Mouse (Mus musculus): ENCODE data around the gene Tmem204. TPM values are rescaled to one million over a fixed set of nuclear protein-coding genes. Genes with fewer than 3 reads are reported as not detected.
A peak's percentile ranks its signal among the peaks of the same experiment; 100 is the strongest.

The Tmem204 gene
- polyA plus RNA-seq, 1 experiment = 17.7 TPM

- no peak for TF ChIP-seq POLR2A (IDR thresholded peaks at IDR 0.05; ENCODE audit: low read depth, low read length)
- TF ChIP-seq CTCF (IDR thresholded peaks at IDR 0.05; ENCODE audit: extremely low read depth, insufficient read length, insufficient replicate concordance, low read depth, low read length) = no peak
- WGBS = 86% methylated on average over 6 of the region's 6 CpGs
- Histone ChIP-seq H3K36me3 (ENCODE audit: control insufficient read depth, insufficient read depth, low read length) (peaks cover 10% of the 10 kb centered on the region; the same call in 1 of the 2 replicates), H3K27me3 (ENCODE audit: control insufficient read depth, insufficient read depth, low read length) (no peaks in the 10 kb centered on the region), H3K4me1 (ENCODE audit: control insufficient read depth, insufficient read depth, insufficient read length, low read length) (peaks cover 4% of the 10 kb centered on the region; the same call in 1 of the 2 replicates), H3K4me3 (ENCODE audit: low read depth, low read length) (no peak overlapping the region), H3K27ac (ENCODE audit: insufficient read depth, low read depth, low read length) (no peak overlapping the region)
These were observed 27.2 kb upstream of the Tmem204 start for GRCm38 (mm10) chr17:25110590-25110989.

GRCm38 (mm10) chr17:25109578-25109977 lies 26.2 kb upstream of the Tmem204 start:
- Histone ChIP-seq H3K27ac (ENCODE audit: insufficient read depth, low read depth, low read length) (no peak overlapping the region), H3K4me3 (ENCODE audit: low read depth, low read length) (no peak overlapping the region), H3K36me3 (ENCODE audit: control insufficient read depth, insufficient read depth, low read length) (peaks cover 17% of the 10 kb centered on the region; the same call in 1 of the 2 replicates), H3K4me1 (ENCODE audit: control insufficient read depth, insufficient read depth, insufficient read length, low read length) (no peaks in the 10 kb centered on the region), H3K27me3 (ENCODE audit: control insufficient read depth, insufficient read depth, low read length) (no peaks in the 10 kb centered on the region)
- TF ChIP-seq CTCF (IDR thresholded peaks at IDR 0.05; ENCODE audit: extremely low read depth, insufficient read length, insufficient replicate concordance, low read depth, low read length) = peak; percentile 58; the same call in 1 of the 2 replicates
- no peak for TF ChIP-seq POLR2A (IDR thresholded peaks at IDR 0.05; ENCODE audit: low read depth, low read length)
- 74% methylated on average over 2 of the region's 2 CpGs for WGBS

GRCm38 (mm10) chr17:25107786-25108185 lies 24.4 kb upstream of the Tmem204 start:
- no peak for TF ChIP-seq CTCF (IDR thresholded peaks at IDR 0.05; ENCODE audit: extremely low read depth, insufficient read length, insufficient replicate concordance, low read depth, low read length)
- peaks cover 26% of the 10 kb centered on the region for H3K36me3 ChIP-seq (ENCODE audit: control insufficient read depth, insufficient read depth, low read length)
- WGBS = 96% methylated on average over 16 of the region's 16 CpGs

GRCm38 (mm10) chr17:25101338-25101737 lies 17.9 kb upstream of the Tmem204 start:
- Histone ChIP-seq H3K27ac (ENCODE audit: insufficient read depth, low read depth, low read length) (no peak overlapping the region), H3K36me3 (ENCODE audit: control insufficient read depth, insufficient read depth, low read length) (peaks cover 43% of the 10 kb centered on the region), H3K27me3 (ENCODE audit: control insufficient read depth, insufficient read depth, low read length) (no peaks in the 10 kb centered on the region), H3K4me3 (ENCODE audit: low read depth, low read length) (no peak overlapping the region), H3K4me1 (ENCODE audit: control insufficient read depth, insufficient read depth, insufficient read length, low read length) (no peaks in the 10 kb centered on the region)
- no peak for TF ChIP-seq CTCF (IDR thresholded peaks at IDR 0.05; ENCODE audit: extremely low read depth, insufficient read length, insufficient replicate concordance, low read depth, low read length)
- no peak for TF ChIP-seq POLR2A (IDR thresholded peaks at IDR 0.05; ENCODE audit: low read depth, low read length)
- WGBS = 88% methylated on average over 11 of the region's 11 CpGs

More at GRCm38 (mm10) chr17:25107786-25108185, 24.4 kb upstream of the Tmem204 start:
- H3K27ac ChIP-seq (ENCODE audit: insufficient read depth, low read depth, low read length) = no peak overlapping the region
- no peaks in the 10 kb centered on the region for H3K27me3 ChIP-seq (ENCODE audit: control insufficient read depth, insufficient read depth, low read length)
- H3K4me3 ChIP-seq (ENCODE audit: low read depth, low read length) = no peak overlapping the region
- no peaks in the 10 kb centered on the region for H3K4me1 ChIP-seq (ENCODE audit: control insufficient read depth, insufficient read depth, insufficient read length, low read length)

- H3K4me1 ChIP-seq (ENCODE audit: control insufficient read depth, insufficient read depth, insufficient read length, low read length) = no peaks in the 10 kb centered on the region
- no peaks in the 10 kb centered on the region for H3K27me3 ChIP-seq (ENCODE audit: control insufficient read depth, insufficient read depth, low read length)
- no peak overlapping the region for H3K4me3 ChIP-seq (ENCODE audit: low read depth, low read length)
- WGBS = 92% methylated on average over 6 of the region's 6 CpGs
- H3K36me3 ChIP-seq (ENCODE audit: control insufficient read depth, insufficient read depth, low read length) = peaks cover 39% of the 10 kb centered on the region
- TF ChIP-seq POLR2A (IDR thresholded peaks at IDR 0.05; ENCODE audit: low read depth, low read length) = no peak
- no peak for TF ChIP-seq CTCF (IDR thresholded peaks at IDR 0.05; ENCODE audit: extremely low read depth, insufficient read length, insufficient replicate concordance, low read depth, low read length)
- H3K27ac ChIP-seq (ENCODE audit: insufficient read depth, low read depth, low read length) = no peak overlapping the region
These were observed 16.7 kb upstream of the Tmem204 start for GRCm38 (mm10) chr17:25100052-25100451.

- Histone ChIP-seq H3K4me3 (ENCODE audit: low read depth, low read length) (no peak overlapping the region), H3K27ac (ENCODE audit: insufficient read depth, low read depth, low read length) (no peak overlapping the region), H3K36me3 (ENCODE audit: control insufficient read depth, insufficient read depth, low read length) (peaks cover 15% of the 10 kb centered on the region), H3K27me3 (ENCODE audit: control insufficient read depth, insufficient read depth, low read length) (no peaks in the 10 kb centered on the region), H3K4me1 (ENCODE audit: control insufficient read depth, insufficient read depth, insufficient read length, low read length) (no peaks in the 10 kb centered on the region)
- TF ChIP-seq POLR2A (IDR thresholded peaks at IDR 0.05; ENCODE audit: low read depth, low read length) = no peak
- no peak for TF ChIP-seq CTCF (IDR thresholded peaks at IDR 0.05; ENCODE audit: extremely low read depth, insufficient read length, insufficient replicate concordance, low read depth, low read length)
- WGBS = 45% methylated on average over 2 of the region's 2 CpGs
These were observed 12.8 kb upstream of the Tmem204 start for GRCm38 (mm10) chr17:25096221-25096620.

- 92% methylated on average over 10 of the region's 10 CpGs for WGBS
These were observed 7.1 kb upstream of the Tmem204 start for GRCm38 (mm10) chr17:25090450-25090849.

More at GRCm38 (mm10) chr17:25090450-25090849, 7.1 kb upstream of the Tmem204 start:
- H3K4me3 ChIP-seq (ENCODE audit: low read depth, low read length) = no peak overlapping the region
- H3K27me3 ChIP-seq (ENCODE audit: control insufficient read depth, insufficient read depth, low read length) = no peaks in the 10 kb centered on the region
- no peak overlapping the region for H3K27ac ChIP-seq (ENCODE audit: insufficient read depth, low read depth, low read length)
- H3K36me3 ChIP-seq (ENCODE audit: control insufficient read depth, insufficient read depth, low read length) = peaks cover 2% of the 10 kb centered on the region; the same call in 1 of the 2 replicates
- no peak for TF ChIP-seq CTCF (IDR thresholded peaks at IDR 0.05; ENCODE audit: extremely low read depth, insufficient read length, insufficient replicate concordance, low read depth, low read length)
- H3K4me1 ChIP-seq (ENCODE audit: control insufficient read depth, insufficient read depth, insufficient read length, low read length) = no peaks in the 10 kb centered on the region

Data from small intestine, adult 2 months (tissue).